Mouse (Mus musculus) neural tube, embryonic 12.5 days (tissue): ENCODE measurements around the gene Irf2bp2. TPM values are rescaled to one million over a fixed set of nuclear protein-coding genes. Genes with fewer than 3 reads are reported as not detected.

Experiments used
- ATAC-seq: fragments of 200-750 bp; cut with Nextera tagmentation; 2 replicates; pipeline ENCODE4 v1.8.0; 2017; ENCODE audit warnings: low read depth, mild to moderate bottlenecking, moderate TSS enrichment, moderate library complexity; ENCODE audit not compliant: low FRiP score
- H3K27ac ChIP-seq: fragments of 300-500 bp; sonication (generic); 2 replicates; pipeline ENCODE4 v1.5.1; 2016
- H3K27me3 ChIP-seq: fragments of 300-500 bp; sonication (generic); replicated peaks from 2 replicates; pipeline ENCODE4 v1.6.1; 2016; ENCODE audit warnings: mild to moderate bottlenecking
- H3K36me3 ChIP-seq: fragments of 300-500 bp; sonication (generic); 2 replicates; pipeline ENCODE4 v1.6.1; 2016; ENCODE audit warnings: mild to moderate bottlenecking
- H3K4me1 ChIP-seq: fragments of 300-500 bp; sonication (generic); 2 replicates; pipeline ENCODE4 v1.6.1; 2016
- H3K4me2 ChIP-seq: fragments of 300-500 bp; sonication (generic); replicated peaks from 2 replicates; pipeline ENCODE4 v1.6.1; 2016; ENCODE audit warnings: mild to moderate bottlenecking
- H3K4me3 ChIP-seq: fragments of 300-500 bp; sonication (generic); 2 replicates; pipeline ENCODE4 v1.5.1; 2016
- H3K9ac ChIP-seq: fragments of 300-500 bp; sonication (generic); 2 replicates; pipeline ENCODE4 v1.6.1; 2016; ENCODE audit warnings: mild to moderate bottlenecking
- H3K9me3 ChIP-seq: fragments of 300-500 bp; sonication (generic); 2 replicates; pipeline ENCODE4 v1.6.1; 2016; ENCODE audit warnings: mild to moderate bottlenecking
- WGBS: fragments of 180-500 bp; shearing (Covaris S2); methylation state at CpG from one replicate; pipeline ENCODE4 v1.1.7; 2016; 5-methylcytosine and 5-hydroxymethylcytosine counted together
- polyA plus RNA-seq: library from polyadenylated mRNA; unstranded; fragments of >200 nt; fragmentation: Nextera tagmentation; extraction: Ambion mirVana; gene quantifications from 2 replicates; pipeline ENCODE4 v1.2.1, GENCODE M21; 2016

The Irf2bp2 gene
- polyA plus RNA-seq, 1 experiment from 2014 or later, result 8.5 TPM

GRCm38 (mm10) chr8:126538648-126539354 lies 55.0 kb downstream of the Irf2bp2 start:
- H3K4me1 ChIP-seq, result peaks cover 45% of the 10 kb centered on the region
- H3K27me3 ChIP-seq, result no peaks in the 10 kb centered on the region
- peak overlapping the region; percentile 48 for H3K4me2 ChIP-seq
- H3K9me3 ChIP-seq, result no peaks in the 10 kb centered on the region
- no peaks in the 10 kb centered on the region for H3K36me3 ChIP-seq
- peak overlapping the region; percentile 72; the same call in 1 of the 2 replicates for H3K27ac ChIP-seq
- 2% methylated on average over 12 of the region's 12 CpGs for WGBS
- no peak overlapping the region for H3K4me3 ChIP-seq
- peak; percentile 57 for ATAC-seq
- H3K9ac ChIP-seq, result peak overlapping the region; percentile 41; the same call in 1 of the 2 replicates

Other genes with a start within 250 kb of the Irf2bp2 start
- 41.7 and 44.5 TPM in 2 replicates for gene Coa6, start 171.5 kb downstream of the Irf2bp2 start, polyA plus RNA-seq
- 2.0 and 2.3 TPM in 2 replicates for gene Tarbp1, start 118.9 kb downstream of the Irf2bp2 start, polyA plus RNA-seq